In genomic region chr6:66973180-66973579, GRCm38 (mm10) we compare ENCODE assay signal across 9 mouse cellular contexts.
A peak's percentile ranks its signal among the peaks of the same experiment; 100 is the strongest.
DNase-seq lines count a peak whose midpoint lies in the region; ATAC-seq lines count a peak whose summit lies in the region.
"Had no signal": no experiment of that assay in that cellular context is flagged by ENCODE, and none has a peak within 500 bp of the region (broad histone marks: within the 10 kb centered on the region; RNA-seq: fewer than 3 reads in every experiment).

No protein-coding gene starts in this region.

- no peak overlapping the region for H3K27ac ChIP-seq in forebrain, embryonic 11.5 days (ENCODE audit: low read depth, low read length)
- no peak overlapping the region for H3K27ac ChIP-seq in forebrain, embryonic 10.5 days

- DNase-seq in forebrain, embryonic 11.5 days (ENCODE audit: low spot score): no peak
- no peak for DNase-seq in forebrain, embryonic 10.5 days (ENCODE audit: extremely low spot score, low spot score)
- peak; percentile 74 for DNase-seq in 416B (ENCODE audit: low read depth)
- peak; percentile 47 for DNase-seq in lung, postnatal 36 days
- DNase-seq in ovary, adult 18-20 months (ENCODE audit: low spot score): no peak
- DNase-seq in frontal cortex, postnatal 36 days (ENCODE audit: low spot score in 2 of 2): no peak
- no peak for DNase-seq in gastrocnemius, adult 8-10 months (ENCODE audit: low spot score in 2 of 2)
- DNase-seq: adrenal gland, postnatal 25 days had no signal

- H3K4me3 ChIP-seq in forebrain, embryonic 11.5 days (ENCODE audit: low read depth, low read length): no peak overlapping the region
- no peak overlapping the region for H3K4me3 ChIP-seq in forebrain, embryonic 10.5 days

- ATAC-seq in forebrain, embryonic 11.5 days (replicated peaks; ENCODE audit: low FRiP score): 0 out of 2 replicates have a peak, but pooled peaks have one; percentile 59
- ATAC-seq in erythroblast, adult 5-6 weeks (replicated peaks; ENCODE audit: low FRiP score, poor library complexity, severe bottlenecking): 0 out of 2 replicates have a peak, but pooled peaks have one; percentile 29

- H3K9me3 ChIP-seq in forebrain, embryonic 11.5 days (ENCODE audit: control insufficient read depth, low read length): no peaks in the 10 kb centered on the region
- H3K9me3 ChIP-seq in forebrain, embryonic 10.5 days: no peaks in the 10 kb centered on the region

- no peaks in the 10 kb centered on the region for H3K27me3 ChIP-seq in forebrain, embryonic 11.5 days (ENCODE audit: control insufficient read depth, insufficient read depth, low read length)
- H3K27me3 ChIP-seq in forebrain, embryonic 10.5 days (ENCODE audit: poor library complexity, severe bottlenecking): no peaks in the 10 kb centered on the region

- no peak overlapping the region for H3K4me2 ChIP-seq in forebrain, embryonic 11.5 days (ENCODE audit: low read depth, low read length, severe bottlenecking)

- no peaks in the 10 kb centered on the region; the same call in 1 of the 2 replicates for H3K4me1 ChIP-seq in forebrain, embryonic 11.5 days (replicated peaks; ENCODE audit: control insufficient read depth, insufficient read depth, low read length)
- peaks cover 34% of the 10 kb centered on the region for H3K4me1 ChIP-seq in forebrain, embryonic 10.5 days

- WGBS in forebrain, embryonic 11.5 days: 25% methylated on average over 3 of the region's 3 CpGs
- 19% methylated on average over 3 of the region's 3 CpGs for WGBS in forebrain, embryonic 10.5 days

- H3K36me3 ChIP-seq in forebrain, embryonic 11.5 days (ENCODE audit: control insufficient read depth, insufficient read depth, low read length): no peaks in the 10 kb centered on the region
- no peaks in the 10 kb centered on the region for H3K36me3 ChIP-seq in forebrain, embryonic 10.5 days (replicated peaks)

- H3K9ac ChIP-seq in forebrain, embryonic 11.5 days (ENCODE audit: low read length): no peak overlapping the region

Comparison
In these comparisons a context has a peak if more than half of its experiments do, and no peak if none do; other contexts are left out.
1. DNase-seq: peak in 416B (single experiment) and lung, postnatal 36 days (single experiment); none in forebrain, embryonic 11.5 days (single experiment), forebrain, embryonic 10.5 days (single experiment), ovary, adult 18-20 months (single experiment), frontal cortex, postnatal 36 days (0 of 2) and gastrocnemius, adult 8-10 months (0 of 2).